Mouse (Mus musculus) T-helper 2 cell (primary cell): Measurements from ENCODE around the gene Chd4.

ENCODE experiments used
- in situ Hi-C: fragments of 300-600 bp; cut with MboI, MseI; formaldehyde crosslinking; loops from one replicate; pipeline ENCODE4 v1.15.1; 2025; ENCODE audit warnings: high pct_unique_total_duplicates

Gene Chd4

DNA sequence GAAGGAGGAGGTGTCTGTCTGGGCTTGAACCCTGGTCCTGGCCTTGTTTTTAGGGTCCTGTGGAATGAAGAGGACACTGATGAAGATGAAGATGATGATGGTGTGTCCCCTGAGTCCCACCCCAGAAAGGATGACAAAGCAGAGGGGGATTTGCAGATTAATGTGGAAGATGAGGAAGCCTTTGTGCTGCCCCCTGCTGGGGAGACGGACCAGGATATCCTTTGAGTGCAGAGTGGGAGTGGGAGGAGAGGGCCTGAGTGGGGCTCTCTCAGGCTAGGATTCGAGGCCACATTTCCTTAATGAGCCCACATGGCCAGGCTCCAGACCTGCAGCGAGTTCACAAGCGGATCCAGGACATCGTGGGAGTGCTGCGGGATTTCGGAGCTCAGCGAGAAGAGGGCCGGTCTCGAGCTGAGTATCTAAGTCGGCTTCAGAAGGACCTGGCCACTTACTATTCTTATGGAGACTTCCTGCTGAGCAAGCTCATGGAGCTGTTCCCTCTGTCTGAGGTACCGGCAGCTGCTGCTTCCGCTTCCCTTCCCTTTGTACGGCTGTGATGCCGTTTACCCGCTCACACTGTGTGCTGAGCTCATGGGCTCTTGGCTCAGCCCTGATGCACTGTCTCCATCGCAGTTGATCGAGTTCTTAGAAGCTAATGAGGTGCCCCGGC lies 41.4 kb downstream of the Chd4 start:
- in situ Hi-C loops, result loop anchor here (5.0 kb wide), 1 partner anchor 35 kb away; no protein-coding TSS in a partner anchor

DNA sequence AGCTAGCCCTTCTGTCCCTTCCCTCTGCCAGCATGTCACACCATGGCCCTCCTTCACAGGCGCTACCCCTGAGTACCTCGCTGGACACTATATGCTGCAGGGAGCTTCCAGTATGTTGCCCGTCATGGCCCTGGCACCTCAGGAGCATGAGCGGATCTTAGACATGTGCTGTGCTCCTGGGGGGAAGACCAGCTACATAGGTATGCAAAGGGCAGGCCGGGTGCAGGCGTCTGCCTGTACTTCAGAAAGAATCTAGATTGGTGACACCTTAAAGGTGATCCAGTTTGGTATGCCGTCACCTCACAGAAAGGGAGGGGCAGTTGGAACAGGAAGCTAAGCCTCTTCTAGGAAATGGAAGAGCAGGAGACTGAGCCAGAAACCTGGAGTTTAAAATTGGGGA lies 44.0 kb downstream of the Chd4 start:
- in situ Hi-C loops, result loop anchor here (5.0 kb wide), 1 partner anchor 37 kb away; no protein-coding TSS in a partner anchor

DNA sequence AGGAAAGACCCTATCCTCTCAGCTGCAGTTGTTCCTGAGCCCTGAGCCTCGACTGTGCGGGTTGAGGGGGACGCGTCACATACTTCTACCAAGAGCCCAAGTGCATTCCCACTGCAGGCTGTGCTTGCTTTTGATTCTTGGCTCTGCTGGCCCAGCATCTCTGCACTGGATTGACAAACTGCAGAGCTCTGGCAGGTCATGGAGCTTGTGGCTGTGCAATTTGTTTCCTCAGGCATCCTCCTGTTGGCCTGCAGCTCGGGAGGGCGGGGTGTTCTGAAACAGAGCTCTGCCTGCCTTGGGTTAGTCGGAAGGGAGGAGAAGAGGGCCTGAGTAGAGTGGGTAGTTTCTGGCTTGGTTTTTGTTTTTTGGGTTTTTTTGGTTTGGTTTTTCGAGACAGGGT lies 46.7 kb downstream of the Chd4 start:
- in situ Hi-C loops, result no loop called here

GRCm38 (mm10) chr6:125143128-125143527 lies 47.3 kb downstream of the Chd4 start:
- in situ Hi-C loops, result no loop called here

- in situ Hi-C loops, result no loop called here
Measured at GRCm38 (mm10) chr6:125143904-125144303, 48.1 kb downstream of the Chd4 start.

GRCm38 (mm10) chr6:125145001-125145400 lies 49.2 kb downstream of the Chd4 start, which contains the start of gene Iffo1:
Gene Iffo1, plus strand, starts transcription at chr6:125145241.
- in situ Hi-C loops, result no loop called here

GRCm38 (mm10) chr6:125145479-125145951 lies 49.7 kb downstream of the Chd4 start:
- in situ Hi-C loops, result no loop called here

GRCm38 (mm10) chr6:125146148-125146547 lies 50.4 kb downstream of the Chd4 start:
- in situ Hi-C loops, result no loop called here

GRCm38 (mm10) chr6:125146797-125147196 lies 51.0 kb downstream of the Chd4 start:
- in situ Hi-C loops, result no loop called here

DNA sequence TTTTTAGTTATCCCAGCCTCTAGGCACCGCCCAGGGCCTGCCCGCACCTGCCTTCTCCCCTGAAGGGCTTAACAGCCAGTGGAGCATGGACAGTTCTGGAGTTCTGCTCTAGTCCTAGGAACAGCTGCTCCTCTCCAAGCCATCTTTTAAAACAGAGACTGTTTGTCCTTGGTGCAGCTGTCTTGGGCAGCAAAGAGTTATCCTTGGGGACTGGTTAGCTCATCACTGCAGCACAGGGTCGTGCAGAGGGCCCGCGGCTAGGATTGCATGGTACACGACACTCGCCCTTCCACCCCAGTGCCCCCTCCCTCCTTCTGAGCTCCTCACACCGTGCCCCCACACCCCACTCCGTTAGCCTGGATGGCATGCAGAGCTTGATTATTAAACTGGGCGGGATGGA lies 51.5 kb downstream of the Chd4 start:
- in situ Hi-C loops, result no loop called here

GRCm38 (mm10) chr6:125148251-125148925 lies 52.6 kb downstream of the Chd4 start:
- in situ Hi-C loops, result no loop called here

- in situ Hi-C loops, result no loop called here
Measured at GRCm38 (mm10) chr6:125148926-125149568, 53.3 kb downstream of the Chd4 start.

DNA sequence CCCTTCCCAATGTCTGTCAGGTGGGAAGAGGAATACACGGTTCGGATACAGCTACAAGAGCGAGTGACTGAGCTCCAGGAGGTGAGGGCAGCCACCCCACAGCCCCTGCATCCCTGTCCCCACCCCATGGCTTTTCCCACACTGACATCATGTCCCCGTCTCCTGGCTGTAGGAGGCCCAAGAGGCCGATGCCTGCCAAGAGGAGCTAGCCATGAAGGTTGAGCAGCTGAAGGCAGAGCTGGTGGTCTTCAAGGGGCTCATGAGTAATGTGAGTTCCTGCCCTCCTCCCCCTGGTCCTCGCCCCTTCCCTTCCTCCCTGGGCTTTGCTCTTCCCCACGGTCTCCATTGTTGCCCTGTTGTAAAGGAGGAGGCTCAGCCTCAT lies 53.8 kb downstream of the Chd4 start:
- in situ Hi-C loops, result no loop called here

- in situ Hi-C loops, result no loop called here
Measured at GRCm38 (mm10) chr6:125152212-125153017, 56.6 kb downstream of the Chd4 start.

DNA sequence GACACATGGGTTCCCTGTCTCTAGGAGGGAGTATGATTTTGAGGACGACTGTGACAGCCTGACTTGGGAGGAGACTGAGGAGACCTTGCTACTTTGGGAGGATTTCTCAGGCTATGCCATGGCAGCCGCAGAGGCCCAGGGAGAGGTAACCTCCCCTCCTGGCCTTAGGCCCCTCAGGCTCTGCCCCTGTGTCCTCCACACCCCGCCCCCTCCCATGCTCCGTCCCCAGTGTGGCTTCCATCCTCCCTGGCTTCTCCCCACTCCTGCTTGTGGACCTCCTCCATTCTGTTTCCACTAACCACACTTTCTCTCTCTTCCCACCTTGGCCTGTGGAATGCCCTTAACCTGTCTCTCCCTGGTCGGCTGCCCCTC lies 57.2 kb downstream of the Chd4 start:
- in situ Hi-C loops, result no loop called here

DNA sequence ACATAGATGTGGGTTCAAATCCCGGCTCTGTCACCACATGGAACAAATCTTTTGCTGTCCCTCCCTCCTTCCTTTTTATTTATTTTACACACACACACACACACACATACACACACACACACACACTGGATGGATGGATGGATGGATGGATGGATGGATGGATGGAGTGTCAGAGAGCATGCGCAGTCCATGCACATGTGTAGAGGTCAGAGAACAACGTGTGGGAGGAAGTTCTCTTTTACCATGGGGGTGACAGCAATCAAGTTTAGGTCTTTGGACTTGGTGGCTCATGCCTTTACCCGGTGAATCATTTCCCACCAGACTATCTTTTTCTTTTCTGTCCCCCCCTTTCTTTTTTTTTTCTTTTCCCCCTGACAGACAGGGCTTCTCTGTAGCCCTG lies 57.9 kb downstream of the Chd4 start:
- in situ Hi-C loops, result no loop called here

- in situ Hi-C loops, result no loop called here
Measured at GRCm38 (mm10) chr6:125154550-125154949, 58.8 kb downstream of the Chd4 start.

- in situ Hi-C loops, result no loop called here
Measured at GRCm38 (mm10) chr6:125155262-125155661, 59.5 kb downstream of the Chd4 start.

DNA sequence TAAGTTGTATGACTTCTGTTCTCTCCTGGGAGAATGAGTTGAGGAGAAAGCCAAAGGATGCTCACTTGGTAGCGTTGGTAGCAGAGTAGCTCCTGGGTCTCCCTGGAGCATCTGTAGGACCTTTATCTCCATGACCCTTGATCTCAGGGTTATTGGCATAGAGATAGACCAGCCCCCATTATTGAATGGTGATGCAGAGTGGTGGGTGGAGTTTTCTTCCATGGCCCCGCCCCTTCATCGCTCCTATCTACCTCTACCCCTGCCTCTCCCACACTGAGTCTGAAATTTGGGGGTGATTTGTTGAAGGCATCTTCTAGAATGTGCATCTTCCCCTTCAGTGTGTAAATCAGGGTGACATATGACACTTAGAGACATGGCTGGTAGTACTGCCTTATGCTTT lies 60.7 kb downstream of the Chd4 start:
- in situ Hi-C loops, result no loop called here

GRCm38 (mm10) chr6:125156903-125157614 lies 61.3 kb downstream of the Chd4 start:
- in situ Hi-C loops, result no loop called here

DNA sequence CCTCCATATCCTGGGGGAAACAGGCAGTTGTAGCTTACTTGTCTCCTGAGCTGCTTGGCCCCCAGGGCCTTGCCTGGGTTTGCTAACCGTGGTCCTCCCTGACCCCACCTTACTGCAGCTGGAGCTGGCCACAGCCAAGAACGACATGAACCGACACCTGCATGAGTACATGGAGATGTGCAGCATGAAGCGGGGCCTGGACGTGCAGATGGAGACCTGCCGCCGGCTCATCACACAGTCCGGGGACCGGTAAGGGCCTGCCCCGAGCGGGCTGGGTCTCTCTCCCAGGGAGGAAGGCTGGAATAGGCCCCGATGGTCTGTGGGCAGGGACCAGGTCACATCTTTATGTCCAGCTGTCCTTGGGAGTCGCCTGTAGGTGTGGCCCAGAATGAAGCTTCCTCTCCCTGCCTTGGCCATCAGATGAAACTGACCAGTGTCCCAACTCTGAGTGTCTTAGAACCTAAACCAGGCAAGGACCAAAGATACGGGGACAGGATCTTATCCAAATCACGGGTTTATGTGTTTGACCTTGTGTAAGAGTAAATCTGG lies 63.2 kb downstream of the Chd4 start:
- in situ Hi-C loops, result no loop called here
